Mouse (Mus musculus) testis, adult 2 months (tissue): Measurements from ENCODE around the gene Lmntd1.

Experiments used
- CTCF ChIP-seq: fragments of 200-500 bp; IDR thresholded peaks from 2 replicates; pipeline ENCODE4 v1.5.1; 2012; ENCODE audit warnings: low read depth, mild to moderate bottlenecking, inconsistent platforms, low read length, moderate library complexity; ENCODE audit not compliant: control insufficient read depth, insufficient read depth, insufficient replicate concordance
- POLR2A ChIP-seq: fragments of 200-500 bp; IDR thresholded peaks from 2 replicates; pipeline ENCODE4 v1.6.1; 2012; ENCODE audit warnings: low read depth, mild to moderate bottlenecking, inconsistent platforms, low read length, moderate library complexity; ENCODE audit not compliant: control insufficient read depth

DNA sequence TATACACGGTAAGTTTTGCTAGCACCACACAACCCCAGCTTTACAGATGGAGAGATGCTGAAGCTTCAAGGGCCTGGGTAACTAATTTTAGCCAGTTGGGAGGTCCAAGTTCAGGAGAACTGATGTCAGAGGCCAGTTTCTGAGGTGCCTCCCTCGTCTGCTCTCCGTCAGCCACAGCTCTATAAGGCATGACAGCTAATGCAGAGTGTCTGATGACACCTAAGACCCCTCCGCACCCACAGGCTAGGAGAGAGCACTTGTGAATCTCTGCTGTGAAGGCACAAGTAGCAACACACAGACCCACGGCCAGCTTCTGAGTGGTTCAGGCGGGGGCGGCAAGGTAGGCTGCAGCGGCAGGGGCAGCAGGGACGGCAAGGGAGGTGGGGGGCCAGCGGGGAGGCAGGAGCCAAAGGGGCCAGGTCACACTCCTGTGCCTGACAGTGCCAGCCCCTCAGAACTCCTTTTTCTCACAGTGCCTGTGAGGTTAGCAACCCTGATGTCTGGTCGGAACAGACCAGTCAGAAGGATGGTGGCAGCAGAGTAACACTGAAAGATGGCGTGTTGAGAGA lies 151.4 kb downstream of the Lmntd1 start:
- TF ChIP-seq POLR2A (no peak), CTCF (no peak)
